In the genomic region with DNA sequence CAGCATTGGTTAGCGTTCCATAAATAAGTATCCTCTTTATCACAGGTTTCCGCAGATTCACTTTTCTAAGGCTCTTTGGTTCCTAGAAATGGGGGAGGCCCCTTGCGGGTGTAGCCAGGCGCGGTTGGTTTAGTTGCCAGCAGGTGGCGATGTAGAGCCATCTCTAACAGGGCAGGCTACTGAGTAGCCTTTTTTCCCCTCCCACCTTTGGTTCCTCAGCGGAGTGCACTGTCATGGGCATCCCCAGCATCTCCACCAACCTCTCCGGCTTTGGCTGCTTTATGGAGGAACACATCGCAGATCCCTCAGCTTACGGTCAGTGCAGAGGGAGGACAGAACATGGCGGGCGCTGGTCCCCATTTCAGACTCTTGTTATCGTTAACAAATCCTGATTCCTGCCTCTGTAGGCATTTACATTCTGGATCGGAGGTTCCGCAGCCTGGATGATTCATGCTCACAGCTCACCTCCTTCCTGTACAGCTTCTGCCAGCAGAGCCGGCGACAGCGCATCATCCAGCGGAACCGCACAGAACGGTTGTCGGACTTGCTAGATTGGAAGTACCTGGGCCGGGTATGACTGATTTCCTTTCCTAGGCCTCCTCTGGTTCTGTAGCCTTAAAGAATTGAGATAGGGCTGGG, we compare ENCODE assay signal across 8 mouse cellular contexts. TPM values are rescaled to one million over a fixed set of nuclear protein-coding genes. Genes with fewer than 3 reads are reported as not detected.
DNase-seq lines count a peak whose midpoint lies in the region; ATAC-seq and TF ChIP-seq lines count a peak whose summit lies in the region.

No protein-coding gene starts in this region.

- WGBS in forebrain, embryonic 11.5 days, result 52% methylated on average over 23 of the region's 23 CpGs
- 54% methylated on average over 23 of the region's 23 CpGs for WGBS in heart, embryonic 16.5 days
- 53% methylated on average over 23 of the region's 23 CpGs for WGBS in liver, embryonic 13.5 days (ENCODE audit: insufficient replicate concordance)
- 53% methylated on average over 23 of the region's 23 CpGs for WGBS in stomach, postnatal 0 days

- no peak overlapping the region for H3K9ac ChIP-seq in CH12.LX (ENCODE audit: insufficient read depth, low read depth)
- no peak overlapping the region for H3K9ac ChIP-seq in forebrain, embryonic 11.5 days (ENCODE audit: low read length)
- no peak overlapping the region for H3K9ac ChIP-seq in heart, embryonic 16.5 days (ENCODE audit: low read length)
- 0 out of 2 replicates have a peak overlapping the region, but pooled peaks have one; percentile 11 for H3K9ac ChIP-seq in liver, embryonic 13.5 days
- H3K9ac ChIP-seq in stomach, postnatal 0 days (ENCODE audit: low read length), result no peak overlapping the region

- peak; percentile 73 to 90 for TF ChIP-seq CTCF in CH12.LX (conservative IDR thresholded peaks at IDR 0.05 in 1 of 2, IDR thresholded peaks at IDR 0.05 in 1 of 2; ENCODE audit: low read depth in 2 of 2, low read length in 2 of 2)
- peak; percentile 91 for TF ChIP-seq CTCF in stomach, postnatal 0 days (IDR thresholded peaks at IDR 0.05; ENCODE audit: low read depth)

- DNase-seq in CH12.LX (ENCODE audit: extremely low read depth), result peak; percentile 92
- peak; percentile 83 for DNase-seq in c-Kit-positive CD71-negative TER-119-negative erythroid progenitor cells, embryonic 14.5 days (ENCODE audit: low read depth)
- peak; percentile 90 for DNase-seq in forebrain, embryonic 11.5 days (ENCODE audit: low spot score)
- DNase-seq in kidney, postnatal 14 days, result peak; percentile 83
- DNase-seq in liver, embryonic 13.5 days, result peak; percentile 78
- peak; percentile 91 for DNase-seq in naive thymus-derived CD4-positive, alpha-beta T cell, adult 2 months (ENCODE audit: low read depth)
- peak; percentile 86 for DNase-seq in stomach, postnatal 0 days (ENCODE audit: low spot score)

- H3K4me1 ChIP-seq in CH12.LX (ENCODE audit: control insufficient read depth in 1 of 2, insufficient read depth in 2 of 2), result peaks cover 2 to 25% of the 10 kb centered on the region in 2 experiments
- H3K4me1 ChIP-seq in forebrain, embryonic 11.5 days (replicated peaks; ENCODE audit: control insufficient read depth, insufficient read depth, low read length), result no peaks in the 10 kb centered on the region
- peaks cover 10% of the 10 kb centered on the region for H3K4me1 ChIP-seq in heart, embryonic 16.5 days (ENCODE audit: control insufficient read depth, insufficient read depth, low read length)
- peaks cover 34% of the 10 kb centered on the region for H3K4me1 ChIP-seq in liver, embryonic 13.5 days (replicated peaks)
- no peaks in the 10 kb centered on the region for H3K4me1 ChIP-seq in stomach, postnatal 0 days (replicated peaks; ENCODE audit: control insufficient read depth, insufficient read depth)

- H3K27ac ChIP-seq in CH12.LX (ENCODE audit: insufficient read depth, low read depth), result no peak overlapping the region
- H3K27ac ChIP-seq in forebrain, embryonic 11.5 days (ENCODE audit: low read depth, low read length), result no peak overlapping the region
- no peak overlapping the region for H3K27ac ChIP-seq in heart, embryonic 16.5 days (ENCODE audit: low read length)
- H3K27ac ChIP-seq in liver, embryonic 13.5 days, result no peak overlapping the region
- no peak overlapping the region for H3K27ac ChIP-seq in stomach, postnatal 0 days (replicated peaks)

- TF ChIP-seq EP300 in CH12.LX (IDR thresholded peaks at IDR 0.05; ENCODE audit: low read length), result no peak
- TF ChIP-seq EP300 in stomach, postnatal 0 days (optimal IDR thresholded peaks at IDR 0.05), result no peak

- H3K79me2 ChIP-seq in CH12.LX (replicated peaks; ENCODE audit: control insufficient read depth, extremely low read depth, insufficient read depth, poor library complexity, severe bottlenecking), result no peaks in the 10 kb centered on the region

- in situ Hi-C loops in CH12.LX (cut with MboI; ENCODE audit: low pct_ligation_motif_present, low pct_unique_long_range_greater_than_20kb, low sequenced_read_pairs), result no loop called here

- ATAC-seq in forebrain, embryonic 11.5 days (replicated peaks; ENCODE audit: low FRiP score), result peak; percentile 71
- ATAC-seq in heart, embryonic 16.5 days (replicated peaks; ENCODE audit: extremely low read depth, insufficient read depth, low FRiP score), result peak; percentile 63; the same call in 1 of the 2 replicates
- peak; percentile 80 for ATAC-seq in liver, embryonic 13.5 days (ENCODE audit: low read depth)
- ATAC-seq in stomach, postnatal 0 days (ENCODE audit: low FRiP score, low TSS enrichment), result peak; percentile 77

- no peaks in the 10 kb centered on the region for H3K9me3 ChIP-seq in CH12.LX (replicated peaks; ENCODE audit: low read length)
- no peaks in the 10 kb centered on the region for H3K9me3 ChIP-seq in forebrain, embryonic 11.5 days (ENCODE audit: control insufficient read depth, low read length)
- no peaks in the 10 kb centered on the region for H3K9me3 ChIP-seq in heart, embryonic 16.5 days (replicated peaks; ENCODE audit: control insufficient read depth, low read length)
- H3K9me3 ChIP-seq in liver, embryonic 13.5 days (replicated peaks), result no peaks in the 10 kb centered on the region
- no peaks in the 10 kb centered on the region for H3K9me3 ChIP-seq in stomach, postnatal 0 days (ENCODE audit: control insufficient read depth, low read length)

- no peak for TF ChIP-seq POLR2A in CH12.LX (IDR thresholded peaks at IDR 0.05; ENCODE audit: low read depth, low read length)

- dilution Hi-C loops in CH12.LX (cut with MboI; ENCODE audit: extremely low pct_ligation_motif_present, extremely low pct_unique_long_range_greater_than_20kb, low sequenced_read_pairs), result no loop called here

- peaks cover 42 to 67% of the 10 kb centered on the region in 2 experiments for H3K36me3 ChIP-seq in CH12.LX (replicated peaks in 1 of 2; ENCODE audit: control insufficient read depth in 1 of 2, insufficient read depth in 1 of 2, low read length in 1 of 2)
- no peaks in the 10 kb centered on the region for H3K36me3 ChIP-seq in forebrain, embryonic 11.5 days (ENCODE audit: control insufficient read depth, insufficient read depth, low read length)
- H3K36me3 ChIP-seq in heart, embryonic 16.5 days (ENCODE audit: control insufficient read depth, insufficient read depth), result peaks cover 40% of the 10 kb centered on the region
- peaks cover 19% of the 10 kb centered on the region; the same call in 1 of the 2 replicates for H3K36me3 ChIP-seq in liver, embryonic 13.5 days
- peaks cover 18% of the 10 kb centered on the region for H3K36me3 ChIP-seq in stomach, postnatal 0 days (ENCODE audit: control insufficient read depth, insufficient read depth, low read length)

- no peak overlapping the region for H3K4me2 ChIP-seq in CH12.LX (ENCODE audit: insufficient read depth, low read depth, poor library complexity, severe bottlenecking)
- H3K4me2 ChIP-seq in forebrain, embryonic 11.5 days (ENCODE audit: low read depth, low read length, severe bottlenecking), result no peak overlapping the region
- no peak overlapping the region for H3K4me2 ChIP-seq in heart, embryonic 16.5 days (ENCODE audit: low read depth, low read length)
- peak overlapping the region; percentile 26; the same call in 1 of the 2 replicates for H3K4me2 ChIP-seq in liver, embryonic 13.5 days
- no peak overlapping the region for H3K4me2 ChIP-seq in stomach, postnatal 0 days (replicated peaks; ENCODE audit: low read depth)

- no peaks in the 10 kb centered on the region for H3K27me3 ChIP-seq in CH12.LX (replicated peaks)
- no peaks in the 10 kb centered on the region for H3K27me3 ChIP-seq in forebrain, embryonic 11.5 days (ENCODE audit: control insufficient read depth, insufficient read depth, low read length)
- no peaks in the 10 kb centered on the region for H3K27me3 ChIP-seq in heart, embryonic 16.5 days (ENCODE audit: control insufficient read depth, insufficient read depth, low read length)
- no peaks in the 10 kb centered on the region for H3K27me3 ChIP-seq in liver, embryonic 13.5 days
- H3K27me3 ChIP-seq in stomach, postnatal 0 days (ENCODE audit: control insufficient read depth, insufficient read depth, low read length), result no peaks in the 10 kb centered on the region

- peak; percentile 75 for TF ChIP-seq RAD21 in CH12.LX (IDR thresholded peaks at IDR 0.05; ENCODE audit: low read depth, low read length)

- H3K4me3 ChIP-seq in CH12.LX (replicated peaks in 1 of 3; ENCODE audit: low read depth in 2 of 3, low read length in 2 of 3, poor library complexity in 1 of 3), result no peak overlapping the region
- H3K4me3 ChIP-seq in forebrain, embryonic 11.5 days (ENCODE audit: low read depth, low read length), result no peak overlapping the region
- no peak overlapping the region for H3K4me3 ChIP-seq in heart, embryonic 16.5 days (ENCODE audit: low read length)
- no peak overlapping the region for H3K4me3 ChIP-seq in liver, embryonic 13.5 days (replicated peaks)
- H3K4me3 ChIP-seq in stomach, postnatal 0 days (ENCODE audit: low read depth, low read length), result no peak overlapping the region

RNA-seq across cellular contexts. Expression of a gene that starts 8.2 kb away (rescaled TPM):
- total RNA-seq in CH12.LX (2012; rRNA removed) (142 and 164 TPM in 2 replicates), CH12.LX (2014; rRNA removed) (790 and 1,027 TPM in 2 replicates)
- polyA plus RNA-seq in CH12.LX (2012; ENCODE audit: insufficient read length, low read depth), result 31.2 and 60.3 TPM in 2 replicates
- 4,947 and 5,145 TPM in 2 replicates for polyA plus RNA-seq in forebrain, embryonic 11.5 days (2014; fragmentation: Nextera tagmentation; extraction: Ambion mirVana)
- polyA plus RNA-seq in heart, embryonic 16.5 days (2015; fragmentation: Nextera tagmentation; extraction: Ambion mirVana), result 3,045 and 3,399 TPM in 2 replicates
- polyA plus RNA-seq in liver, embryonic 13.5 days (2015; fragmentation: Nextera tagmentation; extraction: Ambion mirVana), result 7,621 and 8,262 TPM in 2 replicates
- 3,647 and 3,760 TPM in 2 replicates for polyA plus RNA-seq in stomach, postnatal 0 days (2015; fragmentation: Nextera tagmentation; extraction: Ambion mirVana)

RNA-seq across cellular contexts. Expression of a gene that starts 13.6 kb away (rescaled TPM):
- 224 and 253 TPM in 2 replicates for total RNA-seq in CH12.LX (2012; rRNA removed)
- 229 and 267 TPM in 2 replicates for total RNA-seq in CH12.LX (2014; rRNA removed)
- 253 and 277 TPM in 2 replicates for polyA plus RNA-seq in CH12.LX (2012; ENCODE audit: insufficient read length, low read depth)
- 175 and 183 TPM in 2 replicates for polyA plus RNA-seq in forebrain, embryonic 11.5 days (2014; fragmentation: Nextera tagmentation; extraction: Ambion mirVana)
- 85.1 and 88.3 TPM in 2 replicates for polyA plus RNA-seq in heart, embryonic 16.5 days (2015; fragmentation: Nextera tagmentation; extraction: Ambion mirVana)
- 111 and 119 TPM in 2 replicates for polyA plus RNA-seq in liver, embryonic 13.5 days (2015; fragmentation: Nextera tagmentation; extraction: Ambion mirVana)
- 46.2 and 46.7 TPM in 2 replicates for polyA plus RNA-seq in stomach, postnatal 0 days (2015; fragmentation: Nextera tagmentation; extraction: Ambion mirVana)

RNA-seq across cellular contexts. Expression of a gene that starts 15.2 kb away (rescaled TPM):
- total RNA-seq in CH12.LX (2012; rRNA removed) (232 and 233 TPM in 2 replicates), CH12.LX (2014; rRNA removed) (185 and 195 TPM in 2 replicates)
- 273 and 321 TPM in 2 replicates for polyA plus RNA-seq in CH12.LX (2012; ENCODE audit: insufficient read length, low read depth)
- 192 and 202 TPM in 2 replicates for polyA plus RNA-seq in forebrain, embryonic 11.5 days (2014; fragmentation: Nextera tagmentation; extraction: Ambion mirVana)
- 104 and 107 TPM in 2 replicates for polyA plus RNA-seq in heart, embryonic 16.5 days (2015; fragmentation: Nextera tagmentation; extraction: Ambion mirVana)
- polyA plus RNA-seq in liver, embryonic 13.5 days (2015; fragmentation: Nextera tagmentation; extraction: Ambion mirVana), result 104 and 106 TPM in 2 replicates
- polyA plus RNA-seq in stomach, postnatal 0 days (2015; fragmentation: Nextera tagmentation; extraction: Ambion mirVana), result 119 and 120 TPM in 2 replicates

RNA-seq across cellular contexts. Expression of a gene that starts 16.8 kb away (rescaled TPM):
- total RNA-seq in CH12.LX (2012; rRNA removed) (13.2 and 27.2 TPM in 2 replicates), CH12.LX (2014; rRNA removed) (11.9 and 14.0 TPM in 2 replicates)
- polyA plus RNA-seq in CH12.LX (2012; ENCODE audit: insufficient read length, low read depth), result 20.9 and 23.9 TPM in 2 replicates
- polyA plus RNA-seq in forebrain, embryonic 11.5 days (2014; fragmentation: Nextera tagmentation; extraction: Ambion mirVana), result 37.0 and 37.6 TPM in 2 replicates
- 136 and 141 TPM in 2 replicates for polyA plus RNA-seq in heart, embryonic 16.5 days (2015; fragmentation: Nextera tagmentation; extraction: Ambion mirVana)
- polyA plus RNA-seq in liver, embryonic 13.5 days (2015; fragmentation: Nextera tagmentation; extraction: Ambion mirVana), result 4.1 and 5.1 TPM in 2 replicates
- 10.1 and 10.6 TPM in 2 replicates for polyA plus RNA-seq in stomach, postnatal 0 days (2015; fragmentation: Nextera tagmentation; extraction: Ambion mirVana)

RNA-seq across cellular contexts. Expression of a gene that starts 30.2 kb away (rescaled TPM):
- 0.13 and 0.17 TPM in 2 replicates for total RNA-seq in CH12.LX (2012; rRNA removed)
- total RNA-seq in CH12.LX (2014; rRNA removed), result not detected in 2 replicates
- polyA plus RNA-seq in CH12.LX (2012; ENCODE audit: insufficient read length, low read depth), result not detected in 2 replicates
- polyA plus RNA-seq in forebrain, embryonic 11.5 days (2014; fragmentation: Nextera tagmentation; extraction: Ambion mirVana), result 0.13 and 0.29 TPM in 2 replicates
- polyA plus RNA-seq in heart, embryonic 16.5 days (2015; fragmentation: Nextera tagmentation; extraction: Ambion mirVana), result 0.35 and 0.71 TPM in 2 replicates
- polyA plus RNA-seq in liver, embryonic 13.5 days (2015; fragmentation: Nextera tagmentation; extraction: Ambion mirVana), result 0.80 and 0.87 TPM in 2 replicates
- 0.32 and 0.42 TPM in 2 replicates for polyA plus RNA-seq in stomach, postnatal 0 days (2015; fragmentation: Nextera tagmentation; extraction: Ambion mirVana)

Comparison
In these comparisons a context has a peak if more than half of its experiments do, and no peak if none do; other contexts are left out.
1. RNA of a gene that starts 8.2 kb away (polyA plus RNA-seq): 7,621 to 8,262 TPM in liver, embryonic 13.5 days, 4,947 to 5,145 TPM in forebrain, embryonic 11.5 days, 3,647 to 3,760 TPM in stomach, postnatal 0 days and 3,045 to 3,399 TPM in heart, embryonic 16.5 days; 31.2 to 60.3 TPM in CH12.LX; every median in the first group is over 10 times any median in the second.
2. Peak in every context shown above with its lines, with median percentiles within 50 percentile points of each other: DNase-seq and ATAC-seq.